Mouse (Mus musculus) lung, embryonic 16.5 days (tissue): ENCODE results near the gene Taf4. TPM values are rescaled to one million over a fixed set of nuclear protein-coding genes. Genes with fewer than 3 reads are reported as not detected.

Experiments
- ATAC-seq: fragments of 200-750 bp; cut with Nextera tagmentation; 2 replicates; pipeline ENCODE4 v1.8.0; 2017; ENCODE audit warnings: low read depth, mild to moderate bottlenecking, moderate library complexity
- H3K27ac ChIP-seq: fragments of 300-500 bp; sonication (generic); 2 replicates; pipeline ENCODE4 v1.5.1; 2014; ENCODE audit warnings: mild to moderate bottlenecking, control low read depth, low read length
- H3K27me3 ChIP-seq: fragments of 300-500 bp; sonication (generic); 2 replicates; pipeline ENCODE4 v1.6.1; 2014; ENCODE audit warnings: low read depth, low read length, mixed read lengths; ENCODE audit not compliant: control insufficient read depth, insufficient read depth
- H3K36me3 ChIP-seq: fragments of 300-500 bp; sonication (generic); 2 replicates; pipeline ENCODE4 v1.6.1; 2014; ENCODE audit warnings: low read length; ENCODE audit not compliant: control insufficient read depth, insufficient read depth
- H3K4me1 ChIP-seq: fragments of 300-500 bp; sonication (generic); replicated peaks from 2 replicates; pipeline ENCODE4 v1.6.1; 2014; ENCODE audit warnings: low read length, mixed read lengths; ENCODE audit not compliant: control insufficient read depth, insufficient read depth
- H3K4me2 ChIP-seq: fragments of 300-500 bp; sonication (generic); 2 replicates; pipeline ENCODE4 v1.6.1; 2014; ENCODE audit warnings: low read depth, low read length, control low read depth
- H3K4me3 ChIP-seq: fragments of 300-500 bp; sonication (generic); 2 replicates; pipeline ENCODE4 v1.5.1; 2014; ENCODE audit warnings: mild to moderate bottlenecking, low read length, control low read depth
- H3K9ac ChIP-seq: fragments of 300-500 bp; sonication (generic); 2 replicates; pipeline ENCODE4 v1.6.1; 2014; ENCODE audit warnings: low read length, control low read depth
- H3K9me3 ChIP-seq: fragments of 300-500 bp; sonication (generic); 2 replicates; pipeline ENCODE4 v1.6.1; 2016; ENCODE audit warnings: low read length; ENCODE audit not compliant: control insufficient read depth
- WGBS: fragments of 180-500 bp; shearing (Covaris S2); extraction: QIAGEN DNeasy Blood & Tissue Kit; methylation state at CpG from one replicate; pipeline ENCODE4 v1.1.7; 2014; 5-methylcytosine and 5-hydroxymethylcytosine counted together
- polyA plus RNA-seq: library from polyadenylated mRNA; unstranded; fragments of >200 nt; fragmentation: Nextera tagmentation; extraction: Ambion mirVana; gene quantifications from 2 replicates; pipeline ENCODE4 v1.2.1, GENCODE M21; 2015

Gene Taf4
- polyA plus RNA-seq, 1 experiment from 2014 or later: 3.0 TPM

DNA sequence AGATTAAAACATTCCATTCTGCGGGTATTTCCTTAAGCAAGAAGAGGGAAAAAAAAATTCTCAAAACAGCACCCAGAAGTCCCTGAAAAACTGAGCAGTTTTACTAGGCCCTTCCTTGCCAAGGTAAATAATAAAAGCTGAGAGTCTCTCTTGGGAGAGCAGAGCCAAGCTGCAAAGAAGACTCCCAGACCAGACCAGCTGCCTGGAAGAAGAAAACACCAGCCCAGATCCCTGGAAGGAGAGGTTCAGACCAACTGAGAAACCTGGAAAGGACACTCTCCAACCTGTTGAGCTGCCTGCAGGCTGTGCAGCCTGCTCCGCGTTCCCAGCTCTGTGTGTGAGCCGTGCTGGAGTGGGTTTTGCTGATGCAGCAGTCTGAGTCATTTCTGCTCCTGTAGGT lies 41.2 kb upstream of the Taf4 start:
- Histone ChIP-seq H3K4me1 (peaks cover 12% of the 10 kb centered on the region), H3K4me3 (no peak overlapping the region), H3K36me3 (no peaks in the 10 kb centered on the region), H3K9me3 (no peaks in the 10 kb centered on the region), H3K27ac (peak overlapping the region; percentile 58; the same call in 1 of the 2 replicates), H3K27me3 (peaks cover 5% of the 10 kb centered on the region; the same call in 1 of the 2 replicates), H3K9ac (no peak overlapping the region), H3K4me2 (no peak overlapping the region)
- ATAC-seq: no peak
- 41% methylated on average over 4 of the region's 4 CpGs for WGBS

DNA sequence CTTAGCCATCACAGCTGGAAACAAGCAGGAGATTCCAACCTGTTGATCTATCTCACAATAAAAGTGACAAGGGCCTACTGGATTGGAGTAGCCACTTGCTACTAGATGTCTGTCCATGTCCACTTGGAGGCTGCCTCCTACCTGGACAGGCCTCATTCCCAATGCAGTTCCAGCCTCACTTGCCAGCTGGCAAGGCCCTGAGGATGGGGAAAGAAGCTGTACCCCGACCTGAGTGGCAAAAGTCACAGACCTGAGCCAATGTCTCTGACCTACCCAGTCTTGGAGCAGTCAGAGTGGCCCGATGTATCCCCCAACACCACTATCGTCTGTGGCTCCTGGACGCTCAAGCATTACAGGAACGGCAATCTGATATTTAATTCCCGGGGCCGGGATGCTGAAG lies 37.2 kb upstream of the Taf4 start:
- H3K9ac ChIP-seq: no peak overlapping the region
- H3K27ac ChIP-seq: no peak overlapping the region
- no peak overlapping the region for H3K4me3 ChIP-seq
- ATAC-seq: no peak
- H3K4me1 ChIP-seq: peaks cover 12% of the 10 kb centered on the region
- H3K36me3 ChIP-seq: no peaks in the 10 kb centered on the region
- no peaks in the 10 kb centered on the region for H3K27me3 ChIP-seq
- 90% methylated on average over 7 of the region's 7 CpGs for WGBS
- no peak overlapping the region for H3K4me2 ChIP-seq
- H3K9me3 ChIP-seq: no peaks in the 10 kb centered on the region

DNA sequence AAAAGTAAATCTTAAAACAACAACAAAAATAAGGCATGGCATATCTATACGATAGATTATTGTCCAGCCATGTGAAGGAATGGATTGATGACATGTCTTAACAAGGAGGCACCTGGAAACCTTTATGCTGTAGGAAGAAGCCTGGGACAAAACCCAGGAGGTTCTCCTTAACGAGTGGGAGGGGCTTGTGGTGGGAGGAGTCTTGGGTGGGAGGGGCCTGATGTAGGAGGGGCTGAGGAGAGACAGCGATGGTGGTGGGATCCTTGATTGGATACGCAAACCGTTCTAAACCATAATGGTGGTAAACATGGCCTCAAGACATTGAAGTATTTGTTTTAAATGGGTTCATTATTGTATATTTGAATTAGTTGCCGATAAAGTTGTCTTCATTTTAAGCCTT lies 34.9 kb upstream of the Taf4 start:
- no peaks in the 10 kb centered on the region for H3K4me1 ChIP-seq
- no peaks in the 10 kb centered on the region for H3K9me3 ChIP-seq
- no peak overlapping the region for H3K4me3 ChIP-seq
- H3K27ac ChIP-seq: no peak overlapping the region
- no peak overlapping the region for H3K4me2 ChIP-seq
- 83% methylated on average over 6 of the region's 6 CpGs for WGBS
- no peak overlapping the region for H3K9ac ChIP-seq
- no peaks in the 10 kb centered on the region for H3K36me3 ChIP-seq
- ATAC-seq: no peak
- H3K27me3 ChIP-seq: no peaks in the 10 kb centered on the region

DNA sequence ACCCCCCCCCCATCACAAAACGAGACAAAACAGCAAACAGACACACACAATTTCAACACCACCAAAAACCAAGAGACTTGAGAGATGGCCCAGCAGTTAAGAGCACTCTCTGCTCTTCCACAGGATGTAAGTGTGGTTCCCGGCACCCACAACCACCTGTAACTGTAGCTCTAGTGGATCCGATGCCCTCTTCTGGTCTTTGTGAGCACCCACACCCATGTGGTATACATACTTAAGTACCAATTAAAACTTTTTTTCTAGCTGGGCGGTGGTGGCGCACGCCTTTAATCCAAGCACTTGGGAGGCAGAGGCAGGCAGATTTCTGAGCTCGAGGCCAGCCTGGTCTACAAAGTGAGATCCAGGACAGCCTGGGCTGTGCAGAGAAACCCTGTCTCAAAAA lies 34.2 kb upstream of the Taf4 start:
- Histone ChIP-seq H3K9ac (no peak overlapping the region), H3K4me3 (no peak overlapping the region), H3K36me3 (no peaks in the 10 kb centered on the region), H3K27ac (no peak overlapping the region), H3K27me3 (no peaks in the 10 kb centered on the region), H3K9me3 (no peaks in the 10 kb centered on the region), H3K4me1 (no peaks in the 10 kb centered on the region), H3K4me2 (no peak overlapping the region)
- no peak for ATAC-seq
- WGBS: 91% methylated on average over 7 of the region's 7 CpGs

DNA sequence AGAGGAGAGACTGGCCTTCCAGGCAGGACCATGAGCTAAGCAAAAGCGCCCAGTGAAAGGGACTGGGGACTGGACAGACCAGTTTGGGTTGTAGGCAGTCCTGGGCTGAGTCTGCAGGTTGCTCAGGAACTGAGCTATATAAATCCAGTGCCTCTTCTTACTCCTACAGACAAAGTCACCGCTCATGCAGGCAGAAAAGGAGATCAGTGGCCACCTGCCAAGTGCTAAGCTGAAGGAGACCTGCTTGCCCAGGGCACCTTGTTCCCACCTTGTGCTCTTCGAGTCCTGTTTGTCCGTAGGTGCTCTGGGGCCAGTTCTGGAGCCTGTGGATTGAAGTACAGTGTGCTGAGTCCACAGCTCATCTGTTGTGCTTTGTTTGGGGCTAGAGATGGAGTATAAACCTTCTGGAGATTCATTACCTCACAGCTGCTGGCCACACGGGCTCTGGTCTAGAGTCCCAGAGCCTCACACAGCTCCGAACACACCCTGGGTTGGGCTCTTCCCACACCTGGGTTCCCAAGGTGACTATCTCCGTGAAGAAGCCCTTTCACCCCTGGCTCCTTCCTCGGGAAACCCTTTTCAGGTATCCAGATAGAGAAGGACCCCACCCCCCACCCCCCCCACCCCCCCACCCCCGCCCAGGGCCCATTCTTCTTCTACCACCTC lies 30.0 kb upstream of the Taf4 start:
- no peaks in the 10 kb centered on the region for H3K4me1 ChIP-seq
- no peaks in the 10 kb centered on the region for H3K36me3 ChIP-seq
- no peaks in the 10 kb centered on the region for H3K27me3 ChIP-seq
- 0 out of 2 replicates have a peak, but pooled peaks have one; percentile 38 for ATAC-seq
- 26% methylated on average over 9 of the region's 9 CpGs for WGBS
- H3K9me3 ChIP-seq: no peaks in the 10 kb centered on the region
- 0 out of 2 replicates have a peak overlapping the region, but pooled peaks have one; percentile 6 for H3K9ac ChIP-seq
- H3K27ac ChIP-seq: no peak overlapping the region
- H3K4me3 ChIP-seq: no peak overlapping the region
- no peak overlapping the region for H3K4me2 ChIP-seq

DNA sequence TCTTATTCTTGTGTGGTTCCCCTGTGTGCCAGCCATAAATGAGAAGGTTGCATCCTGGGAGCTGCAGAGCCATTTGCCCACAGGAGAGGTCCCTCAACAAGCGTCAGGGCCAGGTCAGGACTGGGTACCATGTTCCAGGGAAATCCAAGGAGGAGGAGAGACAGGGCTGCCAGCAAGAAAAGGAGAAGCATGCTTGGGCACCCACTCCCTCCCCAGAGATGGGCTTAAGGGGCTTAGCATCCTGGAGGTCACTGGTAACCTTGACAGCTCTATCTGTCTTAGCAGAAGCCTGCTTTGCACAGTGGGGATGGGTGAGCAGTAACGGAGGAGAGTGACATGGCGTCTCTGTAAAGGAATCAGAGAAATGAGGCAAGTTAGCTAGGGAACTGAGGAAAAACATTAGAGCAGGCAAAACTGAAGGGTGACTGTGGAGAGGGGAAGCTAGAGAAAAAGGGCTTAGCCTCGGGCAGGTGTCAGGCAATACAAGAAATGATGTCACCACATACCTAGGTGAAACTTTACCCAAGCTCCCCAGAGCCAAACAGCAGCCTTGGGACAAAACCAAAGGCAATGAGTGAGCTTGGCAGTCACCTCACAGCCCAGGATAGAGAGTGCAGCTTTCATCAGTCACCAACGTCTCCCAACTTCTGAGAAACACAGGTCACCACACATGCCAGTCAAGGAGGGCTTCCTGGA lies 29.4 kb upstream of the Taf4 start:
- Histone ChIP-seq H3K4me2 (no peak overlapping the region), H3K27ac (no peak overlapping the region), H3K4me3 (no peak overlapping the region), H3K36me3 (no peaks in the 10 kb centered on the region), H3K9me3 (no peaks in the 10 kb centered on the region), H3K27me3 (no peaks in the 10 kb centered on the region), H3K9ac (no peak overlapping the region), H3K4me1 (no peaks in the 10 kb centered on the region)
- 45% methylated on average over 5 of the region's 5 CpGs for WGBS
- no peak for ATAC-seq

DNA sequence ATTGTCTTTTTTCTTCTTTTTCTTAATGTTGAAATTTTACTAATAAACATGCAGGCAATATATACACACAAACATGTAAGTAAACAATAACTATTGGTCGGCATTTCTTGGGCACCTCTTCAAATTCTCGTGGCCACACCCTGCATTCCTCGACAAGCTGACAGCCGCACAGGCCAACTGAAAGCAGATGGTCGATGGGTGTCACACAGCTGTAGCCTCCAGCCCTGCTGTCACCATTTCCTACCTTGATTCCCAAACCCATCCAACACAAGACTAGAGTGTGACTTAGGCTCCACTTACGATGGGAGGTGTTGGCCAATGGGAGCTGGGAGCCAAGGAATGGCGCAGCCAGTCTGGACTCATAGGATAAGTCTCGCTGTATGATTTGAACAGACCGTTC lies 25.2 kb upstream of the Taf4 start:
- no peak overlapping the region for H3K4me2 ChIP-seq
- H3K27me3 ChIP-seq: no peaks in the 10 kb centered on the region
- H3K27ac ChIP-seq: no peak overlapping the region
- H3K4me3 ChIP-seq: no peak overlapping the region
- WGBS: 80% methylated on average over 9 of the region's 9 CpGs
- H3K9ac ChIP-seq: no peak overlapping the region
- no peak for ATAC-seq
- H3K4me1 ChIP-seq: no peaks in the 10 kb centered on the region
- no peaks in the 10 kb centered on the region for H3K9me3 ChIP-seq
- H3K36me3 ChIP-seq: no peaks in the 10 kb centered on the region

DNA sequence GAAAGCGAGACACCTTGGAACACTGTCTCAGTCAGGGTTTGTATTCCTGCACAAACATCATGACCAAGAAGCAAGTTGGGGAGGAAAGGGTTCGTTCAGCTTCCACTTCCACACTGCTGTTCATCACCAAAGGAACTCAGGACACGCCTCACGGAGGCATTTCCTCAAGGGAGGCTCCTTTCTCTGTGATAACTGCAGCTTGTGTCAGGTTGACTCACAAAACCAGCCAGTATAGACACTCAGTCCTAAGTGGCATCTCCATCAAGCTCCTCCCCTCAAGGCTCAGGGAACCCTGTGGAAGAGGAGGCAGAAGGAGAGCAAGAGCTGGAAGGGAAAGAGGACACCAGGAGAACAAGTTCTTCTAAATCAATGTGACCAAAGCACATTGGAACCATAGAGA lies 22.0 kb upstream of the Taf4 start:
- H3K27me3 ChIP-seq: no peaks in the 10 kb centered on the region
- H3K27ac ChIP-seq: no peak overlapping the region
- no peak overlapping the region for H3K9ac ChIP-seq
- ATAC-seq: no peak
- WGBS: 53% methylated on average over 4 of the region's 4 CpGs
- no peaks in the 10 kb centered on the region for H3K36me3 ChIP-seq
- no peaks in the 10 kb centered on the region for H3K4me1 ChIP-seq
- no peak overlapping the region for H3K4me2 ChIP-seq
- H3K9me3 ChIP-seq: no peaks in the 10 kb centered on the region
- no peak overlapping the region for H3K4me3 ChIP-seq

DNA sequence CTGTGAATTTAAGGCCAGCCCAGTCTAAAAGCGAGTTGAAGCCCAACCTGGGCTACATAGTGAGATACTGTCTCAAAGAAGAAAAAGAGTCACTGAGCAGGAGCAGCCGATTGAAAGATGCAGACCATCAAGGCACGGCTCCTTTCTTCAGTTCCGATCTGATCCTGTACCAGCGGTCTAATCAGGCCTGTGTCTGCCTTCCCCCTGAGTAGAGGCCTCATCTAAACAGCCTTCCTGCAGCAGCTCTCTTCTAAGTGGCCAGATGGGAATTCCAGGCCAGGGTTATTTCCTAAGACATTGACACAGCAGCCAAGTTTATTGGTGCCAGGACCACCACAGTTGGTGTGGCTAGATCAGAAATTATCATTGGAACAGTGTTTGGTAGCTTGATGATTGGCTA lies 16.6 kb upstream of the Taf4 start:
- H3K9ac ChIP-seq: no peak overlapping the region
- no peak overlapping the region for H3K27ac ChIP-seq
- H3K27me3 ChIP-seq: no peaks in the 10 kb centered on the region
- no peaks in the 10 kb centered on the region for H3K36me3 ChIP-seq
- no peak overlapping the region for H3K4me2 ChIP-seq
- H3K4me3 ChIP-seq: no peak overlapping the region
- no peaks in the 10 kb centered on the region for H3K9me3 ChIP-seq
- ATAC-seq: no peak
- 81% methylated on average over 5 of the region's 5 CpGs for WGBS
- H3K4me1 ChIP-seq: no peaks in the 10 kb centered on the region
